Mouse (Mus musculus): Measurements from ENCODE around the gene Nms.

Nms gene

GRCm38 (mm10) chr1:38938849-38939248 is at the start of gene Nms:
TSS of gene Nms (plus strand) at chr1:38939149.
- in situ Hi-C loops (cut with MboI) = no loop called here

GRCm38 (mm10) chr1:38891444-38891843 is 47.5 kb upstream of the Nms start:
- in situ Hi-C loops (cut with MboI) = no loop called here

GRCm38 (mm10) chr1:38893081-38893480 is 45.9 kb upstream of the Nms start:
- in situ Hi-C loops (cut with MboI) = no loop called here

- in situ Hi-C loops (cut with MboI) = no loop called here
Observed at GRCm38 (mm10) chr1:38897431-38898248, 41.3 kb upstream of the Nms start, which contains the start of gene Chst10. TSS of gene Chst10 (minus strand) at chr1:38898161.

- in situ Hi-C loops (cut with MboI) = no loop called here
Observed at GRCm38 (mm10) chr1:38902571-38902970, 36.4 kb upstream of the Nms start.

- in situ Hi-C loops (cut with MboI) = no loop called here
Observed at GRCm38 (mm10) chr1:38903985-38904384, 35.0 kb upstream of the Nms start.

- in situ Hi-C loops (cut with MboI) = no loop called here
Observed at GRCm38 (mm10) chr1:38928996-38929395, 10.0 kb upstream of the Nms start.

- in situ Hi-C loops (cut with MboI) = no loop called here
Observed at GRCm38 (mm10) chr1:38929468-38929867, 9.5 kb upstream of the Nms start.

- in situ Hi-C loops (cut with MboI) = no loop called here
Observed at GRCm38 (mm10) chr1:38930767-38931166, 8.2 kb upstream of the Nms start.

- in situ Hi-C loops (cut with MboI) = no loop called here
Observed at GRCm38 (mm10) chr1:38934668-38935067, 4.3 kb upstream of the Nms start.

- in situ Hi-C loops (cut with MboI) = no loop called here
Observed at GRCm38 (mm10) chr1:38936780-38937179, 2.2 kb upstream of the Nms start.

GRCm38 (mm10) chr1:38939608-38940007 is 659 bp downstream of the Nms start:
- in situ Hi-C loops (cut with MboI) = no loop called here

GRCm38 (mm10) chr1:38956457-38956856 is 17.5 kb downstream of the Nms start:
- in situ Hi-C loops (cut with MboI) = no loop called here

GRCm38 (mm10) chr1:38969116-38969515 is 30.2 kb downstream of the Nms start:
- in situ Hi-C loops (cut with MboI) = no loop called here

- in situ Hi-C loops (cut with MboI) = no loop called here
Observed at GRCm38 (mm10) chr1:38971712-38972111, 32.8 kb downstream of the Nms start.

- in situ Hi-C loops (cut with MboI) = no loop called here
Observed at GRCm38 (mm10) chr1:38972986-38973592, 34.1 kb downstream of the Nms start.

- in situ Hi-C loops (cut with MboI) = no loop called here
Observed at GRCm38 (mm10) chr1:38979953-38980352, 41.0 kb downstream of the Nms start.

- in situ Hi-C loops (cut with MboI) = no loop called here
Observed at GRCm38 (mm10) chr1:38983870-38984269, 44.9 kb downstream of the Nms start.

- in situ Hi-C loops (cut with MboI) = no loop called here
Observed at GRCm38 (mm10) chr1:38985308-38985707, 46.4 kb downstream of the Nms start, which contains the start of gene Pdcl3. TSS of gene Pdcl3 (plus strand) at chr1:38985608.

GRCm38 (mm10) chr1:38987080-38987864 is 48.3 kb downstream of the Nms start:
- in situ Hi-C loops (cut with MboI) = no loop called here

- in situ Hi-C loops (cut with MboI) = no loop called here
Observed at GRCm38 (mm10) chr1:38987865-38988211, 48.9 kb downstream of the Nms start.

GRCm38 (mm10) chr1:38988357-38988756 is 49.4 kb downstream of the Nms start:
- in situ Hi-C loops (cut with MboI) = no loop called here

- in situ Hi-C loops (cut with MboI) = no loop called here
Observed at GRCm38 (mm10) chr1:38992365-38992764, 53.4 kb downstream of the Nms start.

All from mature B cell (primary cell).